Mouse (Mus musculus) monocyte, adult 5-6 weeks (primary cell): Measurements from ENCODE around the gene Tcte2. TPM values are rescaled to one million over a fixed set of nuclear protein-coding genes. Genes with fewer than 3 reads are reported as not detected.
"Not testable (repeated sequence)": the region's sequence is repeated elsewhere in the genome, so short reads cannot be mapped to it uniquely, and the experiment has no call there.

ENCODE experiments used
- ATAC-seq: fragments of 153-309, 156-312 bp; replicated peaks from 2 replicates; pipeline ENCODE4 v1.8.0; 2017; ENCODE audit warnings: mild to moderate bottlenecking; ENCODE audit not compliant: low TSS enrichment, insufficient number of reproducible peaks, severe bottlenecking, poor library complexity, low FRiP score
- total RNA-seq: library from RNA; stranded (forward); fragments of 200-1000, 200-491, 200-594 nt; gene quantifications from 3 replicates; pipeline ENCODE4 v1.2.3, GENCODE M21; 2017

Tcte2 gene
- 0.39 TPM in 1 of 3 replicates, not detected in the others for total RNA-seq

DNA sequence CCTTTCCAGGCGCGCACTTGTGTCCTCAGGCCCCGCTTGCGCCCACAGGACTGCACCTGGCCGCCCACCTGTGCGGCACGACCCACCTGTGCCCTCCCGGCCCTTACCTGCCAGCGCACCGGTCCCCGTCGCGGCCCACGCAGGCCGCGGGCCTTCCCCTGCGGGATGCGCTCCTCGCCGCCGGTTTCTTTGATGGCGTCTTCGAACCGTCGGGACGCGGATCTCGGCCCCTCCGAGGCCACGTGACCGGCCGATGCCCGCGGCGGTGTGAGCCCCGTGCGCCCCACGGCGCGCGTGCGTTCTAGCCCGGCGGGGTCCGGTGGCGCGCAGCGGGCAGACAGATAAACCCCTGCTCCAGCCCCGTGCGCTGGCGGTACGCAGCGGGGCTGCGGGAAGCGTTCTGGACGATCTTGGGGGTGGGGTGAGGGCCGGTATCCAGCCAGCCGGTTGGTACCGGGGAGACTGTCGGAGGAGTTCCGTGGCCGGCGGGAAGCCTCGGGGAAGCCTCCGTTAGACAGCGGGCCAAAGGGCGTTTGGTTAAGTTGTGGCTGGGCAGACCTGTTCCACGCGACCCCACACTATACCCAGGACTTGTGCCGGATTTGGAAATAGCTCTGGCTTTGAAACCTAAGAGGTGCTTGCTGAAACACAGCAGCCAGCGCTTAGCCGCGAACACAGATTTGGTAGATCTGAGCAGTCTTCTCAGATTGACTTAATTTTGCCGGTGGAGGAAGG, at the start of gene Tcte2:
TSS of gene Tcte2 (minus strand) at position 647 of the 735 bp plus-strand sequence.
- ATAC-seq: no peak

- no peak for ATAC-seq
Measured at GRCm38 (mm10) chr17:13806016-13806415, 44.4 kb upstream of the Tcte2 start.

DNA sequence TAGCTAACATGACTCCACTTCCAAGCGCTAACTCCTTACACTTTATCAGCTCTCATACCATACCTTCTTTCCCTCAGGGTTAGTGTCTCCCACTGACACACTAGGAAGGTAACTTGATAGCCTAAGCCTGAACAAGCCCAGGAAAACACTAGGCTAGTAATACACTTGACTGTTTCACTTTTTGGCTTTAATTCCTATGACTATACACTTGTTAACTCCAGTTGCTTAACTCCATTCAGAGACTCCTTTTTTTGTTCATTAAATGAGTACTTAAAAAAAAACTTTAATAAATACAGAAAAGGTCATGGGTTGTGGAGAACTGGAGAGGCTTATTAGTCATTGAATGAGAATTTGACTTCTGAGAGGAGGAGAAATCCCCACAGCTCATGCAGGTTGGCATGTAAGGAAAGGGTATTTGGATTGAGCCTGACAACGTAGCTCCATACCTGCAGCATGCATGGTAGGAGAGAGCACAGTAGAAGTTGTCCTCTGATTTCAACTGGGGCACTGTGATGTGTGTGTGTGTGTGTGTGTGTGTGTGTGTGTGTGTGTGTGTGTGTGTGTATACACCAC, 41.3 kb upstream of the Tcte2 start:
- no peak for ATAC-seq

DNA sequence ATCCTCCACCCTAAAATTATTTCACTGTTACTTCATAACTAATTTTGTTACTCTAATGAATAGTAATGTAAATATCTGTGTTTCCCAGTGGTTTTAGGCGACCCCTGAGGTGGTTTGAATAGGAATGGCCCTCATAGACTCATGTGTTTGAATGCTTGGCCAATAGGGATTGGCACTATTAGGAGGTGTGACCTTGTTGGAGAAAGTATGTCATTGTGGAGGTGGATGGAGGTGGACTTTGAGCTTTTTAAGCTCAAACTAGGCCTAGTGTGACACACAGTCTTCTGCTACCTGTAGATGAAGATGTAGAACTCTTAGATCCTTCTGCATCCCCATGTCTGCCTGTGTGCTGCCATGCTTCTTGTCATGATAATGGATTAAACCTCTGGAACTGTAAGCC, 36.1 kb upstream of the Tcte2 start:
- ATAC-seq: no peak

DNA sequence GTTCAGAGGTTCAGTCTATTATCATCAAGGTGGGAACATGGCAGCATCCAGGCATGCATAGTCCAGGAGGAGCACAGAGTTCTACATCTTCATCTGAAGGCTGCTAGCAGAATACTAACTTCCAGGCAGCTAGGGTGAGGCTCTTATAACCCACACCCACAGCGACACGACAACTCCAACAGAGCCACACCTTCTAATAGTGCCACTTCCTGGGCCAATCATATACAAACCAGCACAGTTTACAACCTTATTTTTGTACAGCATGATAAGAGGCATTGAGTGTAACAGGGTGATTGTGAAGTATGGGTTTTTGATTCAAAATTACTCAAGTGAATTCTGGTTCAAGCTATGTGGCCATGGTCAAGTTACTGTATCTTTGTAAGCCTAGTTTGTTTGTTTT, 28.4 kb upstream of the Tcte2 start:
- ATAC-seq: not testable (repeated sequence)

GRCm38 (mm10) chr17:13783469-13783868, 21.8 kb upstream of the Tcte2 start:
- no peak for ATAC-seq

- no peak for ATAC-seq
Measured at GRCm38 (mm10) chr17:13781948-13782347, 20.3 kb upstream of the Tcte2 start.

DNA sequence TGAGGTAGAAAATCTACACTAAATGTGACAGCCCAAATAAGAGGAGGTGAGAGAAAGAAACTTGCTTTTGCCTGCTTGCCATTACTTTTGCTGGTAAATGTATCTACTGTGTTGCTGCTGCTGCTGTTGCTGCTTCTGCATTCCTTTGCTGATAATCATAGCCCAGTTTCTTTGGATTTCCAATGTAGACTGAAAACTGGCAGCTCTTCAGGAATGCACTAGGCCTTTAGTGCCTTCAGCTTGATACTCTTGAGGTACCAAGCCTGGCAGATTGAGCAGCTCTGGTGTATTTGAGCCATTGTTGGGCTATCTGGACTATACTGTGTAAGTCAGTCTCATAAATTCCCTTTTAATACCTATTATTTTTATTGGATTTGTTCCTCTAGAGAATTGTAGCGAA, 17.2 kb upstream of the Tcte2 start:
- ATAC-seq: no peak

GRCm38 (mm10) chr17:13777676-13778075, 16.1 kb upstream of the Tcte2 start:
- no peak for ATAC-seq

GRCm38 (mm10) chr17:13769256-13769655, 7.6 kb upstream of the Tcte2 start:
- no peak for ATAC-seq

- ATAC-seq: no peak
Measured at GRCm38 (mm10) chr17:13768531-13768930, 6.9 kb upstream of the Tcte2 start.

- not testable (repeated sequence) for ATAC-seq
Measured at GRCm38 (mm10) chr17:13764911-13765310, 3.3 kb upstream of the Tcte2 start.

- no peak for ATAC-seq
Measured at GRCm38 (mm10) chr17:13763819-13764218, 2.2 kb upstream of the Tcte2 start.

DNA sequence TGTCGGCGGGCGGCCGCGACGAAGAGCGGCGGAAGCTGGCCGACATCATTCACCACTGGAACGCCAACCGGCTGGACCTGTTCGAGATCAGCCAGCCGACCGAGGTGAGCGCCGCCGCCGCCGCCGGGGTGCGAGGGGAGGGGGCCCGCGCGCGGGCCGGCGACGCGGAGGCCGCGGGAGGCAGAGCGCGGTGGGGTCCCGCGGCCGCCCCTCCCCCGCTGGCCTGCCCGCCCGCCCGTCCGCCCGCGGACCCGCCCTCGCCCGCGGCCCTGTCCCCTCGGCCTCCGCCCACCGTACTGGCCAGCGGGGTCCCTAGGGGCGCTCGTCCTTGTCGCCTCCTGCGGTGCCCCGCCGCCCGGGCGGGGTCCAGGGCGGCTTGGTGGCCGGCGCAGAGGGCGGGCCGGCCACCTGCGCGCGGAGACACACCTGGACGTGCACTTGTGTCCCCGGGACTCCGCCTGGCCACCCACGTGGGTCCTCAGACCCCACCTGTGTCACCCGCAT, 898 bp downstream of the Tcte2 start:
- no peak for ATAC-seq

DNA sequence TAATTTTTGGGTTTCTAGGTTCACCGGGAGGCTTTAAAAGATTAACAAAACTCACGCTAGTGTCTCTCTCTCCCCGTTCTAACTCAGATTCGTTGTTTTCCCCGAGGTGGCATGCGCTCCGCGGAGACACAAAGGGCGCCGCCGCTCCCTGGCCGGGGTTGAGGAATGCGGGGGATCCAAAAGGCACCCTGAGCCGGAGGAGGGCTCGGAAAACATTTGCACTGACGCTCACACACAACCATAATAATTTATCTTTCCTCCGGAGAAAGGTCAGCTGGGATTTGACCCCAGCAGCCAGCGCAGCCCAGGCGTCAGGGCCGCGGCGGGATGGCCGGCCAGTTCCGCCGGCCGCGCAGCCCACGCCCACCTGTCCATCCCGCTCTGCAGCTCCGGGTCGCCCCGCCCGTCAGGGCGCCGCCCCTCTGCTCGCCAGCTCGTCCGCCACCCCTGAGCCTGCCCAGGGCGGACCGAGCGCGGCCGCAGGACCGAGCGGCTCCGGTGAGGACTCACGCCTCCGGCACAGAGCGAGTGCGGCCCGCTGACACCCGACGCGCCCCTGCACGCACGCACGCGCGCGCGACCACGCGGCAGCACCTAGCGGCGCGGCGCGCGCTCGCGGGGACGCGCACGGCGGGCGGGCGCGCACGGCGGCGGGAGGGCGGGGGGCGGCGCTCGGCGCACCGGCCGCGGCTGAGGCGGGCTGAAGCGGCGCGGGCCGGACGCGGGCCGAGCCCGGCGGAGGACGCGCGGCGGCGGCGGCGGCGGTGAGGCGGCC, 1.6 kb downstream of the Tcte2 start, which contains the start of gene Afdn:
TSS of gene Afdn (plus strand) at position 687 of the 775 bp plus-strand sequence.
- peak; percentile 70 for ATAC-seq

DNA sequence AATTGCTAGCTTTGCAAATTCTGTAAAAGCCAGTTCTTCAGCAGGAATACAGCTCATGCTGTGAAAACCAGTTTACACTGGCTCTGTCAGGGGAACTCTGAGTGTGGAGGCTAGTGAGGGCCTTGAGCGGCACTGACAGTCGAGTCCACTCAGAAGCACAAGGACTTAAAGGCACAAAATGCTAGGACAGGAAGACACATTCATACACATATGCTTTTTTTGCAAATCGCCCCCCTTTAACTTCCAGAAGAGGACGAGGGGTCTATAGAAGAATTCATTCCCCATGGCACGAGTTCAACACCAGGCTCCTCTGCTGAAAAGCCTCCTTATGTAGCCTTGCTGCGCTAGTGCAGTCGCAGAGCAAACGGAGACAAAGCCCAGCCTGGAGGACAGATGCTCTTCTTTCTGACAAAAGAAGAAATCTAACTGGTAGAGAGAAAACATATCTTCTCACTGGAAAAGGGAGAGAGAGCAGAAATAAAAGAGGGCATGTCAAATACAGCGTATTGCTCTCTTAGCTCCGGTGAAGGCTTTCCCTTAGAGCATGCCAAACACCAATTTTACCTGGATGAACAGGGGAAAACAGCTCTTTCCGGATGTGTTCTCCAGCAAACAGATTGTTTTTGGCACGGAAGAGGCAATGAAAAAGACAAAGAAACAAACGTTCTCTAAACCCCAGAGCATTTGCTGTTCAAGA, 2.3 kb downstream of the Tcte2 start:
- ATAC-seq: no peak

GRCm38 (mm10) chr17:13758586-13758985, 3.0 kb downstream of the Tcte2 start:
- no peak for ATAC-seq

GRCm38 (mm10) chr17:13754940-13755339, 6.7 kb downstream of the Tcte2 start:
- no peak for ATAC-seq

- ATAC-seq: no peak
Measured at GRCm38 (mm10) chr17:13753918-13754317, 7.7 kb downstream of the Tcte2 start.
